Mouse (Mus musculus) stomach, embryonic 16.5 days (tissue): ENCODE measurements around the gene Sugct. TPM values are rescaled to one million over a fixed set of nuclear protein-coding genes. Genes with fewer than 3 reads are reported as not detected.

Experiments
- ATAC-seq: fragments of 200-750 bp; cut with Nextera tagmentation; 2 replicates; pipeline ENCODE4 v1.8.0; 2017; ENCODE audit warnings: moderate number of reproducible peaks, moderate TSS enrichment; ENCODE audit not compliant: insufficient read depth, low FRiP score
- H3K27ac ChIP-seq: fragments of 300-500 bp; sonication (generic); 2 replicates; pipeline ENCODE4 v1.5.1; 2014; ENCODE audit warnings: low read length
- H3K27me3 ChIP-seq: fragments of 300-500 bp; sonication (generic); 2 replicates; pipeline ENCODE4 v1.6.1; 2014; ENCODE audit warnings: low read length, control low read depth, mixed read lengths; ENCODE audit not compliant: control insufficient read depth, insufficient read depth
- H3K36me3 ChIP-seq: fragments of 300-500 bp; sonication (generic); 2 replicates; pipeline ENCODE4 v1.6.1; 2014; ENCODE audit warnings: low read length; ENCODE audit not compliant: control insufficient read depth, insufficient read depth
- H3K4me1 ChIP-seq: fragments of 300-500 bp; sonication (generic); 2 replicates; pipeline ENCODE4 v1.6.1; 2014; ENCODE audit warnings: low read length, control low read depth, mixed read lengths; ENCODE audit not compliant: control insufficient read depth, insufficient read depth
- H3K4me2 ChIP-seq: fragments of 300-500 bp; sonication (generic); 2 replicates; pipeline ENCODE4 v1.6.1; 2014; ENCODE audit warnings: low read depth, low read length, mixed read lengths
- H3K4me3 ChIP-seq: fragments of 300-500 bp; sonication (generic); replicated peaks from 2 replicates; pipeline ENCODE4 v1.5.1; 2014; ENCODE audit warnings: mild to moderate bottlenecking, low read length
- H3K9ac ChIP-seq: fragments of 300-500 bp; sonication (generic); 2 replicates; pipeline ENCODE4 v1.6.1; 2014; ENCODE audit warnings: low read length
- H3K9me3 ChIP-seq: fragments of 300-500 bp; sonication (generic); replicated peaks from 2 replicates; pipeline ENCODE4 v1.6.1; 2016; ENCODE audit warnings: low read length, control low read depth; ENCODE audit not compliant: control insufficient read depth
- WGBS: fragments of 180-500 bp; shearing (Covaris S2); extraction: QIAGEN DNeasy Blood & Tissue Kit; methylation state at CpG from one replicate; pipeline ENCODE4 v1.1.7; 2014; 5-methylcytosine and 5-hydroxymethylcytosine counted together
- polyA plus RNA-seq: library from polyadenylated mRNA; unstranded; fragments of >200 nt; fragmentation: Nextera tagmentation; extraction: Ambion mirVana; gene quantifications from 2 replicates; pipeline ENCODE4 v1.2.1, GENCODE M21; 2015

The Sugct gene
- polyA plus RNA-seq, 1 experiment from 2014 or later: 6.6 TPM

- H3K4me1 ChIP-seq: 0 out of 2 replicates have a peak, but pooled peaks cover 3% of the 10 kb centered on the region
- H3K36me3 ChIP-seq: no peaks in the 10 kb centered on the region
- ATAC-seq: no peak; the same call in 1 of the 2 replicates
- peak overlapping the region; percentile 38; the same call in 1 of the 2 replicates for H3K27ac ChIP-seq
- H3K27me3 ChIP-seq: no peaks in the 10 kb centered on the region
- no peak overlapping the region for H3K9ac ChIP-seq
- H3K4me2 ChIP-seq: no peak overlapping the region
- no peak overlapping the region for H3K4me3 ChIP-seq
- 67% methylated on average over 11 of the region's 11 CpGs for WGBS
- no peaks in the 10 kb centered on the region for H3K9me3 ChIP-seq
Measured at GRCm38 (mm10) chr13:16937422-16938202, 757.7 kb downstream of the Sugct start.

DNA sequence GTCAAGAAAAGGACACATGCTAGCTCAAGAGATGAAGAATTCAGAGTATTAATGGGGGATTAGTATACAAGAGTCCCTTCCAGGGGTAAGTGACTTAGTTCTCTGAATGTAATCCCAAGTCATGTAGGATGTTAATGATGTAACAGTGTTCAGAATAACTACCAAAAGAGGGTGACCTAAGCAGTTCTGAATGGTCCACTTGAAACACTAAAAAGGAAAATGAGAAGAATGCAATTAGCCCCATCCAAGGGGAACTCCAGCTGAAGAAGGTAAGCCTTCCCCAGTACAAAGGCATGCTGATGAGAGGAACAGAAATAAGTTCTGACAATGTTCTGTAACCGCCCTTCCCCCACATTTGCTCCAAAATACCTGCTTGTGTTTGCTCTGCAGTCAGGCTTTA is 760.3 kb downstream of the Sugct start:
- Histone ChIP-seq H3K4me2 (no peak overlapping the region), H3K36me3 (no peaks in the 10 kb centered on the region), H3K9ac (no peak overlapping the region), H3K4me3 (no peak overlapping the region), H3K27me3 (no peaks in the 10 kb centered on the region), H3K4me1 (0 out of 2 replicates have a peak, but pooled peaks cover 3% of the 10 kb centered on the region), H3K27ac (no peak overlapping the region), H3K9me3 (no peaks in the 10 kb centered on the region)
- ATAC-seq: no peak
- 83% methylated on average over 1 of the region's 1 CpGs for WGBS

DNA sequence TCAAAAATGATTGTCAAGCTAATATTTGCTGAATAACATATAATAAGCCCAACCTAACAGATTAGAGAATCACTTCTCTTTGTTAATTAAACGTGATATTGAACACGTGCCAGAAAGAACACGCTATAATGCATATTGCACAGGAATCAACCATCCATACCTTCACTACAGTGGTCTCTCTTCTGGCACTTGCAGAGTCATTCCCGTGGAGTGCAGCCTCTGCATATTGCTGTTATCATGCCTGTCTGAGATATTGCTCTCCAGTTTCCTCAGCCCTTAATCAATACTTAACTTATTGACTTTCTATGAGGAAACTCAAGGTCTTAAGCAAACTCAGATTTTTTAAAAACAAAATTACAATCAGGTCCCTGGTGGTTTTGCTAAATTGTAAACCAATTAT is 761.8 kb downstream of the Sugct start:
- Histone ChIP-seq H3K9ac (no peak overlapping the region), H3K36me3 (no peaks in the 10 kb centered on the region), H3K4me2 (no peak overlapping the region), H3K4me3 (no peak overlapping the region), H3K27me3 (no peaks in the 10 kb centered on the region), H3K27ac (no peak overlapping the region), H3K4me1 (0 out of 2 replicates have a peak, but pooled peaks cover 3% of the 10 kb centered on the region), H3K9me3 (no peaks in the 10 kb centered on the region)
- ATAC-seq: no peak
- 73% methylated on average over 4 of the region's 4 CpGs for WGBS

GRCm38 (mm10) chr13:16921305-16921704 is 774.0 kb downstream of the Sugct start:
- ATAC-seq: no peak
- WGBS: 45% methylated on average over 4 of the region's 4 CpGs
- no peaks in the 10 kb centered on the region for H3K27me3 ChIP-seq
- no peak overlapping the region for H3K4me2 ChIP-seq
- no peak overlapping the region for H3K27ac ChIP-seq
- H3K4me3 ChIP-seq: no peak overlapping the region
- H3K9me3 ChIP-seq: no peaks in the 10 kb centered on the region
- H3K4me1 ChIP-seq: no peaks in the 10 kb centered on the region
- H3K9ac ChIP-seq: no peak overlapping the region
- H3K36me3 ChIP-seq: no peaks in the 10 kb centered on the region

GRCm38 (mm10) chr13:16915697-16916096 is 779.7 kb downstream of the Sugct start:
- Histone ChIP-seq H3K9ac (no peak overlapping the region), H3K27me3 (no peaks in the 10 kb centered on the region), H3K9me3 (no peaks in the 10 kb centered on the region), H3K36me3 (no peaks in the 10 kb centered on the region), H3K4me2 (no peak overlapping the region), H3K4me3 (no peak overlapping the region), H3K4me1 (no peaks in the 10 kb centered on the region), H3K27ac (peak overlapping the region; percentile 12)
- no peak for ATAC-seq

DNA sequence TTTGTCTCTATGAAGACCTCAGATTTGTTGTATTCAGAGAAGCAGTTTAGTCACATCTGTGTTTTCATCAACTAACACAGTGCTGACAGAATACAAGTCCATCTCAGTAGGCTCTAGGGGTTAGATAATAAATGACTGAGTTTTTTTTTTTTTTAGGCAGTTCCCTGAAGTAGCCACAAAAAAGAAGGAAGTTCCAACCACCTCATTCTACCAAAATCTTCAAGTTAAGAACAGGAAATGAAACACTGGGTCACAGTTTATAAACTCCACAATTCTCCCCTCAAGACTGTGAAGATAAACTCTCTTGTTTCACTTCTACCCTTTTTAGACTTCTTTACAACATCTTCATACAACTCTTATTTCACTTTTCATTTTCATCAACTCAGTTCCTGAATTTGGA is 783.1 kb downstream of the Sugct start:
- H3K9ac ChIP-seq: no peak overlapping the region
- H3K27ac ChIP-seq: no peak overlapping the region
- H3K4me1 ChIP-seq: no peaks in the 10 kb centered on the region
- H3K27me3 ChIP-seq: no peaks in the 10 kb centered on the region
- no peak overlapping the region for H3K4me3 ChIP-seq
- no peaks in the 10 kb centered on the region for H3K36me3 ChIP-seq
- H3K9me3 ChIP-seq: no peaks in the 10 kb centered on the region
- ATAC-seq: no peak
- no peak overlapping the region for H3K4me2 ChIP-seq

DNA sequence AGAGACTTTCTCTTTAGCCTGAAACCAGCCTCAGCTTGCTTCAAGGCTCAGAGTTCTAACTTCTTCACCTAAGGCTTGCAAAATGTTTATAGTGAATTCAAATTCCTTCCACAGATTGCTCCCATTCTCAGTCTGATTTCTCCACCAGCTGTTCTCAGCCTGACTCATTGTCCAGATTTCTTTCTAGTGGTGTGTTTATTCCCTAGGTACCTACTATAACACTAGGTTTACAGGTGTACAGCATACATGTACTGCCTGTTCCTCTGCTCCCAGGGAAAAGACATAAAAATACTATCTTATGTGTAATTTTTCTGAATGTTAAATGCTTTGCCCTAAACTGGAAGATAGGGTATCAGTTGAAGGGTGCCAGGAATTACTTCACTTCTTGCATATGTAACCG is 788.4 kb downstream of the Sugct start:
- Histone ChIP-seq H3K27me3 (no peaks in the 10 kb centered on the region), H3K27ac (no peak overlapping the region), H3K4me2 (no peak overlapping the region), H3K4me3 (no peak overlapping the region), H3K9ac (no peak overlapping the region), H3K36me3 (no peaks in the 10 kb centered on the region), H3K4me1 (no peaks in the 10 kb centered on the region), H3K9me3 (no peaks in the 10 kb centered on the region)
- no peak for ATAC-seq
- WGBS: 79% methylated on average over 1 of the region's 1 CpGs

- Histone ChIP-seq H3K27me3 (no peaks in the 10 kb centered on the region), H3K36me3 (no peaks in the 10 kb centered on the region), H3K9me3 (no peaks in the 10 kb centered on the region), H3K27ac (no peak overlapping the region), H3K9ac (no peak overlapping the region), H3K4me2 (no peak overlapping the region), H3K4me1 (no peaks in the 10 kb centered on the region), H3K4me3 (no peak overlapping the region)
- ATAC-seq: no peak
- 86% methylated on average over 4 of the region's 4 CpGs for WGBS
Measured at GRCm38 (mm10) chr13:16901424-16901823, 793.9 kb downstream of the Sugct start.

DNA sequence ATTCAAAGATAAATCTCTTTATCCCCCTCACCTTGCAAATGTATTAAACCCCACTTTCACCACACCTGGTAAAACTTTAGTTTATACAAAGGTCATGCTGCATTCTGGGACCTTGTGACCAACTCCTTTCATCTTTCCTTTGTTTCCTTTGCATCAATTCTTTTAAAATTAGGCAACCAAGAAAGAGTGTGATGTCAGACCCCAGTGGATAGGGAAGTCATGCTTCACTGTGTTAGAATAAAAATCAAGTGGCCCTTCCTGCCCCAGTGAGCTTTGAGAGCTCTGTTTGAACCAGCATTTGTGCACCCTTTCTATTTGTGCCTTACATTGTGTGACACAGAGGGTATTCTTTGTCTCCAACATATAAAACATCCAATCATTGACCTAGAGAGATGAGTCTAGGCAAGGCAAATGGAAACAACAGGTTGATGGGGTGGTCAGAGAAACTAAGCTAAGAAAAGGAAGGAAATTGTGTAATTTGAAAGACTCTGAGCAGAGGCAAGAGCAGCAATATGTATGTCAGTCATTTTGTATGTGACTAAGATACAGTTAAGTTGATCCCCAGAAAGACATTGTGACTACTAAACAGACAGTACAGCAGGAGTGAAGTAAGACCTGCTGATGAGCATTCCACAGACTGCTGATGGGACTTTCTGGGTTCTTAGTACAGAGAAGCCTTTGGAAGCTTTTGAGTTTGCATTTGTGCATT is 797.1 kb downstream of the Sugct start:
- no peak for ATAC-seq
- Histone ChIP-seq H3K27me3 (no peaks in the 10 kb centered on the region), H3K4me2 (no peak overlapping the region), H3K4me3 (no peak overlapping the region), H3K36me3 (no peaks in the 10 kb centered on the region), H3K27ac (no peak overlapping the region), H3K9me3 (no peaks in the 10 kb centered on the region), H3K9ac (no peak overlapping the region), H3K4me1 (no peaks in the 10 kb centered on the region)
